Mouse (Mus musculus) heart, embryonic 16.5 days (tissue): Measurements from ENCODE around the gene Prickle4. TPM values are rescaled to one million over a fixed set of nuclear protein-coding genes. Genes with fewer than 3 reads are reported as not detected.

Source experiments
- ATAC-seq: fragments of 200-750 bp; cut with Nextera tagmentation; replicated peaks from 2 replicates; pipeline ENCODE4 v1.8.0; 2017; ENCODE audit warnings: moderate number of reproducible peaks; ENCODE audit not compliant: insufficient read depth, low FRiP score; ENCODE audit errors: extremely low read depth
- H3K27ac ChIP-seq: fragments of 300-500 bp; sonication (generic); 2 replicates; pipeline ENCODE4 v1.5.1; 2014; ENCODE audit warnings: mild to moderate bottlenecking, low read length, control low read depth, moderate library complexity
- H3K27me3 ChIP-seq: fragments of 300-500 bp; sonication (generic); 2 replicates; pipeline ENCODE4 v1.6.1; 2014; ENCODE audit warnings: low read length, mixed read lengths; ENCODE audit not compliant: control insufficient read depth, insufficient read depth
- H3K36me3 ChIP-seq: fragments of 300-500 bp; sonication (generic); 2 replicates; pipeline ENCODE4 v1.6.1; 2014; ENCODE audit not compliant: control insufficient read depth, insufficient read depth
- H3K4me1 ChIP-seq: fragments of 300-500 bp; sonication (generic); 2 replicates; pipeline ENCODE4 v1.6.1; 2014; ENCODE audit warnings: low read length, mixed read lengths; ENCODE audit not compliant: control insufficient read depth, insufficient read depth
- H3K4me2 ChIP-seq: fragments of 300-500 bp; sonication (generic); 2 replicates; pipeline ENCODE4 v1.6.1; 2014; ENCODE audit warnings: low read depth, mild to moderate bottlenecking, control low read depth, low read length
- H3K4me3 ChIP-seq: fragments of 300-500 bp; sonication (generic); 2 replicates; pipeline ENCODE4 v1.5.1; 2014; ENCODE audit warnings: mild to moderate bottlenecking, control low read depth, low read length
- H3K9ac ChIP-seq: fragments of 300-500 bp; sonication (generic); 2 replicates; pipeline ENCODE4 v1.6.1; 2014; ENCODE audit warnings: low read length, control low read depth
- H3K9me3 ChIP-seq: fragments of 300-500 bp; sonication (generic); replicated peaks from 2 replicates; pipeline ENCODE4 v1.6.1; 2016; ENCODE audit warnings: low read length; ENCODE audit not compliant: control insufficient read depth
- WGBS: fragments of 180-500 bp; shearing (Covaris S2); extraction: QIAGEN DNeasy Blood & Tissue Kit; methylation state at CpG from one replicate; pipeline ENCODE4 v1.1.7; 2014; 5-methylcytosine and 5-hydroxymethylcytosine counted together
- polyA plus RNA-seq: library from polyadenylated mRNA; unstranded; fragments of >200 nt; fragmentation: Nextera tagmentation; extraction: Ambion mirVana; gene quantifications from 2 replicates; pipeline ENCODE4 v1.2.1, GENCODE M21; 2015

Prickle4 gene
- polyA plus RNA-seq, 1 experiment from 2014 or later, result 0.72 TPM

DNA sequence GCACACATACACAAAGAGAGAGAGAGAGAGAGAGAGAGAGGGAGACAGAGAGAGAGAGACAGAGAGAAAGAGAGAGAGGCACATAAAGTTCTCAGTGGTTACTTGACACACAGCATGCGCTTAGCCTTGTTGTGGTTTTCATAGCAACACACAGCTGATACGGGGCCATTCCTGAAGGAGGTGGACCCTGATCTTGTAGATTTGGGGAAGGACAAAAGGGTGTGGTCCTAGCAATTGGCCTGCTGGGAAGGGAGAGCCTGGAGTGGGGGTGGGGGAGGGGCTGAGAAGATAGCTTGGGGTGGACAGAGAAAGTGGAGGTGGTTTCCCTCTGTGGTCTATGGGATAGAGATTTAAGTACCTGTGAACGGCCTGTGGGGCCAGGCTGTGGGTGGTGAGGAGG lies 15.5 kb upstream of the Prickle4 start:
- Histone ChIP-seq H3K9me3 (no peaks in the 10 kb centered on the region), H3K36me3 (no peaks in the 10 kb centered on the region), H3K4me2 (no peak overlapping the region), H3K27me3 (no peaks in the 10 kb centered on the region; the same call in 1 of the 2 replicates), H3K4me1 (no peaks in the 10 kb centered on the region), H3K27ac (no peak overlapping the region), H3K9ac (no peak overlapping the region), H3K4me3 (no peak overlapping the region)
- 58% methylated on average over 3 of the region's 3 CpGs for WGBS
- no peak for ATAC-seq

DNA sequence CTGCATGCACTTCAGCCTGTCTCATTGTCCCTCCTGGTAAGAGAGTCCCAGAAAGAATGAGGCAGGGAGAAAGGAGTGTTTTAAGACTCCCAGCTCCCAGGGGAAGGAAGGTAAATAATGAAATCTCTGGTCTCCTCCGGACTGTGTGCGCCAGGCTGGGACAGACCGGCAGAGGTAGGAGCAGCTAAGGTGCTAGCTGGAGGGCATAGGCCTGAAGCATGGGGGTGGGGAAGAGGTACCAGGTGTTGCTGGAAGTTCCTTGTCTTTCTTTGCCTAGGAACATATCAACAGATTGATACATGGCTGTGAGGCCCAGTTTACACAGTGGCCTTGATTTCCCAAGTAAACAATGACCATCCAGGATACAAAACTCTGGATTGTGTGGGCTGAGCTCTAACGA lies 14.4 kb upstream of the Prickle4 start:
- H3K4me1 ChIP-seq, result no peaks in the 10 kb centered on the region
- no peak overlapping the region for H3K27ac ChIP-seq
- H3K4me3 ChIP-seq, result no peak overlapping the region
- 62% methylated on average over 4 of the region's 4 CpGs for WGBS
- no peaks in the 10 kb centered on the region; the same call in none of the 2 replicates for H3K27me3 ChIP-seq
- no peaks in the 10 kb centered on the region for H3K36me3 ChIP-seq
- no peaks in the 10 kb centered on the region for H3K9me3 ChIP-seq
- no peak for ATAC-seq
- no peak overlapping the region for H3K4me2 ChIP-seq
- no peak overlapping the region for H3K9ac ChIP-seq

DNA sequence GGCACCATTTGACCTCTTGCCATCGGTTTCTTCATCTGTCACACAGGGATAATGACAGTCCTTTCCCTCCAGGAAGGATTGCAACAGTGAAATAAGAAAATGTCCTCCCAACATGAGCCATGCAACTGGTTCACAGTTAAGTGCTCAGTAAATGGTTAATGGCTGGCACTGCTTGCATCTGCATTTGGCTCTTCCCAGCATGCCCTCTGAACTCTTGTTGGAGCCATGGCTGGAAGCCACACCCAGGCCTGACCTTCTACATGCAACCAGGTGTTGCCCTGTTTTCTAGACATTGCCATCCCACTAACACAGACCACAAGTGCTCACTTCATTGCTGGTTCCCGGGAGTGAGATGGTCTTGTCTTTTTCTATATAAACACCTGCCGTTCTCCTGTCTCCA lies 13.4 kb upstream of the Prickle4 start:
- Histone ChIP-seq H3K4me2 (no peak overlapping the region), H3K9ac (no peak overlapping the region), H3K4me1 (no peaks in the 10 kb centered on the region), H3K9me3 (no peaks in the 10 kb centered on the region), H3K36me3 (peaks cover 2% of the 10 kb centered on the region; the same call in 1 of the 2 replicates), H3K4me3 (no peak overlapping the region), H3K27me3 (peaks cover 3% of the 10 kb centered on the region), H3K27ac (no peak overlapping the region)
- ATAC-seq, result no peak
- WGBS, result 81% methylated on average over 3 of the region's 3 CpGs

- 0 out of 2 replicates have a peak, but pooled peaks have one; percentile 38 for ATAC-seq
- no peak overlapping the region for H3K4me2 ChIP-seq
- H3K36me3 ChIP-seq, result peaks cover 6% of the 10 kb centered on the region; the same call in 1 of the 2 replicates
- H3K4me3 ChIP-seq, result no peak overlapping the region
- H3K9ac ChIP-seq, result no peak overlapping the region
- H3K27me3 ChIP-seq, result peaks cover 3% of the 10 kb centered on the region
- H3K27ac ChIP-seq, result no peak overlapping the region
- no peaks in the 10 kb centered on the region for H3K4me1 ChIP-seq
- H3K9me3 ChIP-seq, result no peaks in the 10 kb centered on the region
- WGBS, result 73% methylated on average over 1 of the region's 1 CpGs
Observed at GRCm38 (mm10) chr17:47706196-47706595, 11.7 kb upstream of the Prickle4 start.

DNA sequence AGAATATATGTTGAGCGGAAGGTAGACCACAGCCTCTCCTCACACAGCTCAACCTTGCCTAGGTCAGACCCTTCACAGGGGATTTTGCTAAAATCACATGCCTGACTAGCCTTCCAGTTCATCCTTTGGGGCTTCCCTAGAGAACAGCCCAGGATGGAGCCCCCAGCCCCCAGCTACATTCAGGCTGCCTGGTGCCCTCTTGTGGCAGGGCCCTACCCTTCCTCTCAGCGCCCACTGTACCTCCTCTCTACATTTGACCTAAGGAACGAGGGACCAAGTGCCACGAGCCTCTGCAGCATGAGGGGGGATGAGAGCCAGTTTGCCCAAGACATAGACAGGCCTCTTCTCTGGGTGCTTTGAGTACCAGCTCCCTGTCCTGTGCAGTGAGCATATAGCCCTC lies 10.2 kb upstream of the Prickle4 start:
- Histone ChIP-seq H3K4me3 (no peak overlapping the region), H3K27ac (no peak overlapping the region), H3K27me3 (peaks cover 3% of the 10 kb centered on the region), H3K36me3 (peaks cover 6% of the 10 kb centered on the region; the same call in 1 of the 2 replicates), H3K4me2 (no peak overlapping the region), H3K4me1 (no peaks in the 10 kb centered on the region), H3K9ac (no peak overlapping the region), H3K9me3 (no peaks in the 10 kb centered on the region)
- WGBS, result 82% methylated on average over 4 of the region's 4 CpGs
- no peak for ATAC-seq

GRCm38 (mm10) chr17:47703556-47703955 lies 9.0 kb upstream of the Prickle4 start:
- peaks cover 6% of the 10 kb centered on the region; the same call in 1 of the 2 replicates for H3K36me3 ChIP-seq
- WGBS, result 38% methylated on average over 20 of the region's 20 CpGs
- ATAC-seq, result no peak
- no peak overlapping the region for H3K27ac ChIP-seq
- H3K4me1 ChIP-seq, result no peaks in the 10 kb centered on the region
- no peak overlapping the region for H3K9ac ChIP-seq
- no peak overlapping the region for H3K4me2 ChIP-seq
- H3K4me3 ChIP-seq, result no peak overlapping the region
- H3K9me3 ChIP-seq, result no peaks in the 10 kb centered on the region
- peaks cover 3% of the 10 kb centered on the region for H3K27me3 ChIP-seq

DNA sequence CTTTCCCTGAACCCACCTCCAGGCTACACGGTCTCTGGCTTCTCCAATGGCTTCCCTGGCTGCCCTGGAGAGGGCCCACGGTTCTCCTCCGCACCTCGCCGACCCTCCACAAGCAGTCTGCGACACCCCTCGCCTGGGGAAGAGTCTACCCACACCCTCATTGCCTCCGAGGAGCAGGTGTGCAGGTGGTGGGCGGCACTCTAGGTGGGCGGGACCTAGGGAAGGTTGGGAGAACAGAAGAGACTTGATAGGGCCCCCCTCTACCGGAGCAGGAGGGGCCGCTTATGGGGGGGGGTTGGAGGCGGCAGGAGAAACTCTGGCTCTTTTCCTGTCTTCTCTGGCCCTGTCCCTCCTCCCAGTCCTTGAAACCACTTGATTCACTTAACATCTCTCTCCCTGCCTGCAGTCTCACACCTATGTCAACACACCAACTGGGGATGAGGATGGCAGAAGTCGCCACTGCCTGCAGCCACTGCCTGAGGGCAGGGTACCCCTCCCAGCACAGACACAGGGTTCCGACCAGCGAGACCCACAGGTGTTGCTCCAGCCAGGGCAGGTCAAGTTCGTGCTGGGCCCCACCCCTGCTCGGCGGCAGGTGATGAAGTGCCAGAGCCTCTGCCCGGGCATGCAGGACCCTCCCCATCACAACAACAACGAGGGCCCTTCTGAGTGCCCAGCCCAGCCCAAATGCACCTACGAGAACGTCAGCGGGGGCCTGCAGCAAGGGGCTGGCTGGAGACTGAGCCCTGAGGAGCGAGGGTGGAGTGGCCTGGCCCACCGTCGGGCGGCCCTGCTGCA lies 8.2 kb upstream of the Prickle4 start:
- H3K4me3 ChIP-seq, result no peak overlapping the region
- H3K4me1 ChIP-seq, result no peaks in the 10 kb centered on the region
- H3K9me3 ChIP-seq, result no peaks in the 10 kb centered on the region
- H3K36me3 ChIP-seq, result peaks cover 6% of the 10 kb centered on the region; the same call in 1 of the 2 replicates
- H3K27me3 ChIP-seq, result peaks cover 3% of the 10 kb centered on the region
- H3K27ac ChIP-seq, result no peak overlapping the region
- 45% methylated on average over 28 of the region's 28 CpGs for WGBS
- ATAC-seq, result no peak
- no peak overlapping the region for H3K4me2 ChIP-seq
- no peak overlapping the region for H3K9ac ChIP-seq

DNA sequence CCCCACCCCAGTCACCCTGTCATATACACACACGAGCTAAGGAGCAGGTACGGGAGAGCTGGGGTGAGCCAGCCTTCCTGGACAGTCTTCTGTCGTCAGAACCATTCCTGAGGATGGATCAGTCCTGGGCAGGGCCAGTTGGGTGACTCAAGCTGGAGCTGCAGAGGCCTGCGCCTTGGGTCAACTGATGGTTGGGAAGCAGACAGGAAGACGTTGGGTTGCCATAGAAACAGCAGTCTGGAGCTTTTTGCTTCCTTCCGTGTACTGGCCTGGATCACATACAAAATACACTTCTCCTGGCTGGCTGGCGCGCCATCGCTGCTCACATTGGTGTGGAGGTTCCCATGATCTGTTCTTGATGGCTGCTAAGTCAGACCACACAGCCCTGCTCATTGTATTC lies 7.3 kb upstream of the Prickle4 start:
- Histone ChIP-seq H3K36me3 (peaks cover 6% of the 10 kb centered on the region; the same call in 1 of the 2 replicates), H3K27me3 (peaks cover 3% of the 10 kb centered on the region), H3K27ac (no peak overlapping the region), H3K4me1 (no peaks in the 10 kb centered on the region), H3K4me3 (no peak overlapping the region), H3K4me2 (no peak overlapping the region), H3K9me3 (no peaks in the 10 kb centered on the region), H3K9ac (no peak overlapping the region)
- WGBS, result 71% methylated on average over 9 of the region's 9 CpGs
- ATAC-seq, result no peak

DNA sequence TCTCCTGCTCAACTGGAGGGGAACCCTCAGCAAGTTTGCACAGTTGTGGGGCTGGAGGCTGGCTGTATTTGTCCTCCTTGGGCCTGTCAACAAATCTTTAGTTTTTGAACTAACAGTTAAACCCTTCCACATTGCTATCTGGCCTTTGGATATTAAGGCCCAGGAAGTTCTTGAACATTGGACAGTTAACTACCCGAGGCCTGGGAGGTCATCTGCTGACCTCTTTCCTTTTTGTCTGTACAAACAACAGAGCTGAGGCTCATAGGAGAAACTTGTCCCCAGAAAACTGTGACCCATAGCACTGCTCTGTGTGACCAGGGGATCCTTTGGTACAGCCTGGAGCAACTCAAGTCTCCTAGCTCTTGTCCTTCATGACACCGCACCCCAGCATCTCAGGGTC lies 4.5 kb upstream of the Prickle4 start:
- no peak overlapping the region for H3K27ac ChIP-seq
- no peak overlapping the region for H3K9ac ChIP-seq
- peaks cover 6% of the 10 kb centered on the region; the same call in 1 of the 2 replicates for H3K36me3 ChIP-seq
- WGBS, result 81% methylated on average over 2 of the region's 2 CpGs
- H3K27me3 ChIP-seq, result peaks cover 6% of the 10 kb centered on the region
- no peak overlapping the region for H3K4me3 ChIP-seq
- H3K9me3 ChIP-seq, result no peaks in the 10 kb centered on the region
- no peak overlapping the region for H3K4me2 ChIP-seq
- peaks cover 2% of the 10 kb centered on the region; the same call in 1 of the 2 replicates for H3K4me1 ChIP-seq
- ATAC-seq, result no peak
